Mouse (Mus musculus) spleen, adult 18-20 months (tissue): Measurements from ENCODE around the gene Ly6c1.
"Not testable (repeated sequence)": the region's sequence is repeated elsewhere in the genome, so short reads cannot be mapped to it uniquely, and the experiment has no call there.

Source experiments
- DNase-seq, 2 experiments: peaks; one replicate each; pipeline ENCODE4 v3.0.0; 2022; ENCODE audit warnings: mixed read lengths in 2 of 2

Ly6c1 gene

DNA sequence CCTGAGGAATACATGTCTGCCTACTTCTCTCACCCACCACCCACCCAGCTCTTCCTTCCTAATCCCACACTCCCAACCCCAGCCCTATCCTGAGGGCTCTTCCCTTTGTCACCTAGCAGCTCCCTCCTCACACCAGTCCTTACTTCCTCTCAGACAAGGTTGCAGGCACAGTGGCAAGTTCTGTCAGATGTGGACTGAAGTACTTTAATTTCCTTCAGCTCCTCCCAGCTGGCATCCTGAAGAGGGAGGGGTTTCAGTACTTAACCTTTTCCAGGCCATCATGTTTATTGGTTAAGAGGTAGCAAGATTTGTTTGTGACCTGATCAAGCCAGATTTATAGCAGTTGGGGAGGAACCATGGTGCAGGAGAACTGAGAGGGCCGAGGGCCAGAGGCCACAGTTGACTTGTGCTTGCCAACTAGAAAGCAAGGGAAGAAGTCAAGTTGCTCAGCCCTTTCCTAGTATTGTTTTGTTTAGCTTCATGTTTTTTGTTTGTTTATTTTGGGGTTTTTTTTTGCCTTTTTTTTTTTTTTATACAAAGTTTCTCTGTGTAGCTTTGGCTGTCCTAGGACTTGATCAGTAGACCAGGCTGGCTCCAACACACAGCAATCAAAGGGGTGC lies at the start of gene Ly6c1:
Ly6c1 (minus strand) TSS at position 189 of the 620 bp plus-strand sequence.
- not testable (repeated sequence) for DNase-seq

DNA sequence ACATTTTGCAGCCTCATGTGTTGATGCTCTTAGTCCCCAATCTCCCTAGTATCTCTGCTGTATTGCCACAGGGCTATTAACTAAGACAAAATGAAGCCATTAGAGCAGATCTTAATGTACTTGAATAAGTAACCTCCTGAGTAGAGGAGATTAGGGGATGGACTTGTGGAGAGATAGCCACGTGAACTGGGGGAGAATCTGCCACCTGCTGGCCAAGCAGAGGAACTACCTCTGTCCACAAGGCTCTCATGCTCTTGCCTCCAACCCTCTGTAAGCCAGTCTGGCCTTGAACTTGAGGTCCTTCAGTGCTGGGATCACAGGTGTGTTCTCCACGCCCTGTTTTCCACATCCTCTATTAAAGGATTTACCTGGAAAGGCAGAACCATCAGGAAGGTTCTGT lies 39.4 kb upstream of the Ly6c1 start:
- not testable (repeated sequence) for DNase-seq

DNA sequence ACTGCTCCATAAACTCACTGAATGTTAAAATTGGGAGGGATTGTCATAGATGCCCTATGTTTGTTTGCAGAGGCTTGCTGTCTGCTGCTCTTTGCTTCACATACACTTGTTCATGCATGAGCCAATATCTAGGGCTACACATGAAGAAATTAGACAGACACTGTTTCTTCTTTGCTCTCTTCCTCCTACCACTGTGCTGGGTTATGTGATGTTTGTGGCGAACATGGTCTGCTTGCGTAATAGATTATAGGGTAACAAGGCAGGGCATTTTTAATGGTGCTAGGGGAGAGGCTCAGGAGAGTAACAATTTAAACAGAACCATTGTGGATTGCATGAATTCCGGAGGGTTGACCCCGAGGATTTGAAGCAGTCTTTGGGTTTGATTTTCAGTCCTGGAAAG lies 21.3 kb upstream of the Ly6c1 start:
- no peak for DNase-seq

DNA sequence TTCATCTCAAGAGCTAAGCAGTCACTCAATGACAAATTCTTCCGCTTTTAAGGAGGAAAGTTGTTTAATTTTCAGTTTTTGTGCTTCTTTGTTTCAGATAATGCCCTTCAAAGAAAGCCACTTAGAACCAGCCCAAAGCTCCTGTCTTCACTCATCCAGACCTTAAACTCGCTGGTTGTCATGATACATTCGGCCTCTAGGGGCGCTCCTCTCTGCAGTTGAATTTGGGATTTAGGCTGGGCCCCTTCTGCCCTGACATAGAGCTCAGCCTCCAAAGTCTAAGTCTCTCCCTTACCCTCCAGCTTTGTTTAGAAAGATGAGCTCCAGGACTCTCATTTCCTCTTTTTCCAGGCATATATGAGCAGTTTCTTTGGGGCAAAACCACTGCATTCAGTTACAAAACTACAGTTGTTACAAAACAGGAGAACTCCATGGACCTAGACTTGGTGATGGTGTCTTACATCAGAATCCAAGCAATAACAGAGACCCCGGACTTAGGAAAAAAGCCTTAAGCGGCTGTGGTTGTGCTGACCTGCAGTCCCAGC lies 13.5 kb upstream of the Ly6c1 start:
- DNase-seq = peak; percentile 44 to 81

DNA sequence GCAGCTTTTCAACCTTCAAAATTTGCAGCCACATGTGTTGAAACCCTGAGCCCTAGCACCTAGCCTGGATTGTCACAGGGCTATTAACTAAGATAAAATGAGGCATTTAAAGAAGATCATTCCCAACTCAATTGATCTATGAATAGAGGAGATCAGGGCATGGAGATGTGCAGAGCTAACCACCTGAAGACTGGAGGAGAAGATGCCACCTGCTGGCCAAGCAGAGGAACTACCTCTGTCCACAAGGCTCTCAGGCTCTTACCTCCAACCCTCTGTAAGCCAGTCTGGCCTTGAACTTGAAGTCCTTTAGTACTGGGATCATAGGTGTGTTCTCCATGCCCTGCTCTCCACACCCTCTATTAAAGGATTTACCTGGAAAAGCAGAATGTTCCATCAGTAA lies 11.9 kb upstream of the Ly6c1 start:
- peak; percentile 29 to 42 for DNase-seq

DNA sequence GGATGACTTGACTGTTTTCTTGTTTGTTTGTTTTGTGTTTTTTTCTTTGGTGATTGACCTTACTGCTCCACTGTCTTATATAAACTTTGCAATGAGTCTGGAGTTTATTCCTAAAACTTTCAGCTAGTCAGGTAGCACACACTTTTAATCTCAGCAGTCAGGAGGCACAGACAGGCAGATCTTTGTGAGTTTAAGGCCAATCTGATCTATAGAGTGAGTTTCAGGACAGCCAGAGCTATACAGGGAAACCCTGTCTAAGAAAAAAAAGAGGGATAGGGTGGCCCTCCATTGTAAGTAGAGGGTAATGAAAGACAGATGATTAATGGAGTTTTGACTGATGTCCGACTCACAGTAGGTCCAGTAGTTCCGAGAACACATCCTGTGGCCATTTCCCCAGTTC lies 7.4 kb upstream of the Ly6c1 start:
- no peak for DNase-seq

DNA sequence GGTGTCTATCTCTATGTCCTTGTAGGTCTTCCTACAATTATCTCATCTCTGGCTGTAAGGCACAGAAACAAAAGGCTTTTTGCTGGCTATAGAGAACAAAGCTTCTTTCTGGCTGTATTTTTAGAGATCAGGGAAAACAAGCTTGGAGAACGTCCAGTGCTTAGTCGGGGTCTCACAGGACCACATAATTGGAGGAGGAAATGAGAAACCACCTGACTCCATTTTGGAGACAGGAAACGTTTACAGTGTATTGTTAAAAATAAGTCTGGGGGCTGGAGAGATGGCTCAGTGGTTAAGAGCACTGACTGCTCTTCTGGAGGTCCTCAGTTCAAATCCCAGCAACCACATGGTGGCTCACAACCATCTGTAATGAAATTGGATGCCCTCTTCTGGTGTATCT lies 6.8 kb upstream of the Ly6c1 start:
- DNase-seq = not testable (repeated sequence)

DNA sequence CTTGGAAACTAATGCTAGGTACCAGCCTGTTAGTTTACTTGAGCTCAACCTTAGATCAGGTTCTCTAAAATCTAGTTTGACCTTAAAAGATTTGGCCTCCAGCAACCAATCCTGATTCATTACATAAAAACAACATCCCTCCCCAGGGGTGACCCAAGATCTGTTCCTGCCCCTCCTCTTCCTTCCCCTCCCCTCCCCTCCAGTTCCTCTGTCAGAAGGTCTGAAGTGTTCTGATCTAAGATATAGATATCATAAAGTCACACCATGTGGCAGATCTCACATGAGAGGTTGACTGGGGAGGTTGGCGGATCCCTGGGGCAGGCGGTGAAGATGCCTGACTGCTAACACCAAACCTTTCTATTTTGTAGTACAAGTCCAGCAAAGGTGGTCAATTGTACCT lies 3.8 kb upstream of the Ly6c1 start:
- DNase-seq = not testable (repeated sequence)

DNA sequence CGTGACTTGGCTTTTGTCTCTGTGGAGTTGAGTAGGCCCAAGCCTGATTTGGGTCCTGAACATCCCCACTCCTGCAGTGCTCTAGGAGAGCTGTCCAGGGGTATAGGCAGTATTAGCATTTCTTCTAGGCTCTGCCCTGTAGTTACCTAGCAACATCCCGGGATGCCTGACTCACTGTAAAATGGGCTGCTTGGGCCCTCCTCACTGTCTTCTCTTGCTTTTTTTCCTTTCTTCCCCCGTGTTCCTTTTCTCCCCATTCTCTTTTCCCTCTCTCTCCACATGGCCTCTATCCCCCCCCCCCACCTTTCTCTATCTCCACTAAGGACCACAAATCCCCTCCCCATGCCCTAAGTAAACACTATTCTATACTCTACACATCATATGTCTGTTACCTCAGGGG lies 2.5 kb upstream of the Ly6c1 start:
- DNase-seq = not testable (repeated sequence)

DNA sequence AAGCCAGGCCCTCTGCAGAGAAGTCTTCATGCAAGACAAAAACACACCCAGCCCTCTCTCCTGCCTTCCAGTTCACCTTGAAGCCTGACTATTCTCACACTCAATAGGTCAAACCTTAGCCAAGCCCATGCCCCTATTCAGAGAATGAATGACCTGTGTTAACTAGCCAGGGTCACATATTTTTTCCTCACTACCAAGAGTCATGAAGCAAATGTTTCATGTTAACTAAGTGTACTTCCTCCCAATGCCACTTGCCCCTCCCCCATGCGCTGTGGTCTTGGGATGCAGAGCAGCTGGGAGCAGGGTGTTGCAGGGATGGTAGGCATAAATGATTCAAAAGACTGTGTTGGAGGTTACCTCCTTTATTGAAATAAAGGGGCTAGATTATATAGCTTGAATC lies 2.0 kb upstream of the Ly6c1 start:
- not testable (repeated sequence) for DNase-seq

DNA sequence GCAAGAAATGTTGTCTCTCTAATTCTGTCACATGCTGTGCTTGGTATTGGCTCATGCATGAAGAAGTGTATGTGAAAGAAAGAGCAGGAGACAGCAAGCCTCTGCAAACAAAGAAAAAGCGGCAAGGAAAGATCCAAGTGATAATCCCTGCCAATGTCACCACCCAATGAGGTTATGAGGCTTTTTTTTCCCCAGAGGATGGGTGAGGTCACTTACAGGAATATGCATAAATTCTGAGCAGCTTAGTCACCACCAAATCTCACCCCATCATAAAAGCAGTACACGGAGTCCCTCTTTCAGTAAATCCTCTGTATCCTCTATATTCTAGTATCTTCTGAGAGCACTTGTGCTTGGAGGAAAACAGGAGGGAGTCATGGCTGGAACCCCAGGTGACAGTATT lies 1.2 kb upstream of the Ly6c1 start:
- not testable (repeated sequence) for DNase-seq

DNA sequence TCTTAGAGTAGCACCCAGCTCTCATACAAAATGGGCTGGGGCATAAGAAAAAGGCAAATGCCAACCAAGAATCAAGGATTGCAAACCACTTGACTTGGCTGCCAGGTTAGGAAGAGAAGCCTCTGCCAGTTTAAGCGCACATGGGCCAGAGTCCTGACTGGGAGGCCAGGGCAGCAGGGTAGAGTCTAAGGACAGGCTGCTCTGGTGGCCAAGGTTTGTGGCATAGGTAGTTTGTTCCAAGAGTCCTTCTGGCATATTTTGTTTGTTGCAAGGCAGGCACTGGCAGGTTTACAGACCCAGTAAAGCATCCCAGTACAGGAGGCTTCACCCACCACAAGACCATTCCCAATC lies 685 bp downstream of the Ly6c1 start:
- not testable (repeated sequence) for DNase-seq

DNA sequence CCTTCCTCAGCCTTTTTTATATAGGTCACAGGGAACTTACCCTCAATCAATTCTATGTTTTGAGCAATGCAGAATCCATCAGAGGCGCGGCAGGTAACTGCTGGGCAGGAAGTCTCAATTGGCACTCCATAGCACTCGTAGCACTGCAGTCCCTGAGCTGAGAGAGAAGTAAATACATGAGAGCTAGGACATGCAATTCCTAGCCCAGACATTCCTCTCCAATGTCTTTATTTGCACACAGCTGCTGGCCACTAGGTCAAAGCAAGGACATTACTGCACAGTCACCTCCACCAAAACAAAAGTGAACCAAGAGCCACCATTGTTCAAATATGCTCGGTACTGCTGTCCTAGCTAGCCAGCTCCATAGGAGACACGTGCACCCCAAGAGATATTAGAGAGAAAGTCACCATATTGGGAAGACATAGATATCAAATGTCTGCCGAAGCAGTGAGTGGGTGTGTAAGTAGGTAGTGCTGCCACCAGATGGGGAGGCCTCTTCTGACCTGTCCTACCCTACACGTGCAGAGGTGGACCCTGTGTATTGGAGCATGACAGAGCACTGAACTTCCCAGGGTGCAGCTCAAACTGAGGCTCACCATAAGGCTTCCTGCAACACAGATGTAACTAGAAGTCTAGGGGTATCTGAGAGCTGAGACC lies 1.2 kb downstream of the Ly6c1 start:
- not testable (repeated sequence) for DNase-seq

DNA sequence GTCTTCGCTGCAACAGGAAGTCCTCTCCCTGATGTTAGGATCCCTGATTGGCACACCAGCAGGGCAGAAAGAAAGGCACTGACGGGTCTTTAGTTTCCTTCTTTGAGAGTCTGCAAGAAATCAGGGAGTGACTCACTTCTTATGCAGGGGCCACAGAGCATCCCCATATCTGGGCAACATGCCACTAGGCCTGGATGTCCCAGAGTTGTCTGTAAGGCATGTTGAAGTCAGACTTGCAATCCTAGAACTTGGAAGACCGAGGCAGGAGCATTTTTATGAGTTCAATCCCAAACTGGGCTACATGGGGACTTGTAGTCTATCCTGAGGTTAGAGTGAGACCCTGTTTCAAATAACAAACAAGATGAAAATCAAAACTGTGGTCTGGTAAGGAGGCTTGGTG lies 3.1 kb downstream of the Ly6c1 start:
- not testable (repeated sequence) for DNase-seq

DNA sequence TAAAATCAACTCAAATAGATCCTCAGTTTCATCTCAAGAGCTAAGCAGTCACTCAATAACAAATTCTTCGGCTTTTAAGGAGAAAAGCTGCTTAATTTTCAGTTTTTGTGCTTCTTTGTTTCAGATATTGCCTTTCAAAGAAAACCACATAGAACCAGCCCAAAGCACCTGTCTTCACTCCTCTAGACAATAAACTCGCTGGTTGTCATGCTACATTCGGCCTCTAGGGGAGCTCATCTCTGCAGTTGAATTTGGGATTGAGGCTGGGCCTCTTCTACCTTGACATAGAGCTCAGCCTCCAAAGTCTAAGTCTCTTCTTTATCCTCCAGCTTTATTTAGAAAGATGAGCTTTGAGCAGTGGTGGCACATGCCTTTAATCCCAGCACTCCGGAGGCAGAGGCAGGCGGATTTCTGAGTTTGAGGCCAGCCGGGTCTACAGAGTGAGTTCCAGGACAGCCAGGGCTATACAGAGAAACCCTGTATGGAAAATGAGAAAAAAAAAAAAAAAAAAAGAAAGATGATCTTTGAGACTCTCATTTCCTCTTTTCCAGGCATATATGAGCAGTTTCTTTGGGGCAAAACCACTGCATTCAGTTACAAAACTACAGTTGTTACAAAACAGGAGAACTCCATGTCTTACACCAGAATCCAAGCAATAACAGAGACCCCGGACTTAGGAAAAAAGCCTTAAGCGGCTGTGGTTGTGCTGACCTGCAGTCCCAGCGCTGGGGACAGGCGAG lies 27.4 kb downstream of the Ly6c1 start:
- DNase-seq = not testable (repeated sequence)

DNA sequence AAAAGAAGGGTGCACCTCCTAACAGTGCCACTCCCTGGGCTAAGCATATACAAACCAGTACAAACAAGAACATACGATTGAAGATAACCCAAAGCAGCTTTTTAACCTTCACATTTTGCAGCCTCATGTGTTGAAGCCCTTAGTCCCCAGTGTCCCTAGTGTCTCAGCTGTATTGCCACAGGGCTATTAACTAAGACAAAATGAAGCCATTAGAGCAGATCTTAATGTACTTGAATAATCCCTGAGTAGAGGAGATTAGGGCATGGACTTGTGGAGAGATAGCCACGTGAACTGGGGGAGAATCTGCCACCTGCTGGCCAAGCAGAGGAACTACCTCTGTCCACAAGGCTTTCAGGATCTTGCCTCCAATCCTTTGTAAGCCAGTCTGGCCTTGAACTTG lies 29.2 kb downstream of the Ly6c1 start:
- not testable (repeated sequence) for DNase-seq
